Mouse (Mus musculus): ENCODE measurements at regions not wholly inside any gene's neighbourhood (a gene's known extent, or its start where the extent isn't known, plus 50 kb on each side); places are given as distances from the start of the nearest gene placed in this dataset.
A peak's percentile ranks its signal among the peaks of the same experiment; 100 is the strongest.

DNA sequence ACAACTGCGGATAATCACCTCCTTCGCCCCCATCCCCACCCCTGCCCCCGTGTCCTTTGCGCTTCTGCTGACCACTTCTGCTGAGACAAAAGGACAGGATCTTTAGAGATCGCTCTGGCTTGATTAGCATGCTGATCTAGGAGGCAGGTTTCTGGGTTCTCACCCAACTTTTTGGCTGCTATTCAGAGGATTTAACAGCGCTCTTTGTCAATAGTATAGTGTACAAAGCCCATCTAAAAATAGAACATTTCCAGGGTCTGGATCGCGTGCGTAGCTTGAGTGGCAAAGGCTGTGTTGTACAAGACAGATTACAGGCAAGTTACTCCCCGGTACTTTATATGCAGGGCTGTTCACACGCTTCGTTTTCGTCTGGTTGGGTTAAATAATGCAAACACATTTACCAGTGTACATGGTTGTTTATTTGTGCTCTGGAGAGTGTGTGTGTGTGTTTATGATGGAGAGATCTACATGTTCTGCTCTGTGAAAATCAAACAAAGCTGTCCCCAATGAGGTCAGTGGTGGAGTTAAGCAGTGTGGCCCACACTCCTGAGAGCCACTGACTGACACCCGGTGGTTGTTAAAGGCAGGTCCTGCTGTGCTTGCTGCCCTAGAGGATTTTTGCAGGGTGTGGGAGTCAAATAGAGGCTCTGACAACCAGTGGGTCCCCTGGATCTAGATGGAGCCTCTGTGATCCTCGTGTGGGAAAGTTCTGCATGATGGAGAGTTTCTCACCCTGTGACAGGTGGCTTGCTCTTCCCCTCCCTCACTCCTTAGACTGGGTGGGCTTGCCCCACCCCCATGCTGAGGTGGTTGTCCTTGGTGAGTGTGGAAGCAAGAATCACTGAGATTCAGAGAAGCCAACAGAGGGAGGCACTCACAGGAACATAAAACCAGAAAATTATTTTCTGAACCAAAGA lies 146.5 kb upstream of the Jade1 start:
- DNase-seq (ENCODE audit: low spot score) = peak; percentile 61
- 10% methylated on average over 15 of the region's 15 CpGs for WGBS
- Histone ChIP-seq H3K36me3 (ENCODE audit: insufficient read depth, low read length) (no peaks in the 10 kb centered on the region), H3K27me3 (ENCODE audit: insufficient read depth, low read length) (no peaks in the 10 kb centered on the region), H3K9ac (ENCODE audit: low read depth, low read length) (peak overlapping the region; percentile 46; the same call in 1 of the 2 replicates), H3K4me1 (replicated peaks; ENCODE audit: insufficient read depth, low read length) (no peaks in the 10 kb centered on the region), H3K4me3 (replicated peaks; ENCODE audit: low read depth, low read length) (peak overlapping the region; percentile 23), H3K9me3 (replicated peaks; ENCODE audit: low read length) (no peaks in the 10 kb centered on the region), H3K27ac (peak overlapping the region; percentile 54), H3K4me2 (ENCODE audit: low read length) (peak overlapping the region; percentile 65)
- ATAC-seq (replicated peaks; ENCODE audit: low FRiP score, low read depth) = peak; percentile 62
- TF ChIP-seq CTCF (IDR thresholded peaks at IDR 0.05; ENCODE audit: low read depth) = no peak; the same call in 1 of the 2 replicates

DNA sequence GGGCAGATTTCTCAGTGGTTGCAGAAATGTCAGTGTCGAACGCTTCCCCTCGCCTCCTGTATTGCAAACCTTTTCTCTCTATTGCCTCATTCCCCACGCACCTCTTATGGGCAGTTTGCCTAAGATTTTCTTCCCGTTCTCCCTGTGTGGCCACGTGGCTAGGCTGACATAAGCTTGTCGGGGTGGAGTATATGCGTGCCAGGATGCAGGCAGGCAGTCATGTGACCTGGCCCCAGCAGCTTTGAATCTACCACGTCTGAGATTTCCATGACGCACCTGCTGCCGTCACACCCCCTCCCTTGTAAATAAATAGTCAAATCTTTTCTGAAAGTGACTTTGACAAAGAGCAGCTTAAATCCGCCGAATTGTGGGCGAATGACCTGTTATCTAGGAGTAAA lies 147.1 kb upstream of the Jade1 start:
- peak overlapping the region; percentile 65 for H3K4me2 ChIP-seq (ENCODE audit: low read length)
- TF ChIP-seq CTCF (IDR thresholded peaks at IDR 0.05; ENCODE audit: low read depth) = no peak
- no peaks in the 10 kb centered on the region for H3K9me3 ChIP-seq (replicated peaks; ENCODE audit: low read length)
- H3K4me3 ChIP-seq (replicated peaks; ENCODE audit: low read depth, low read length) = peak overlapping the region; percentile 23
- H3K27ac ChIP-seq = peak overlapping the region; percentile 54
- no peaks in the 10 kb centered on the region for H3K4me1 ChIP-seq (replicated peaks; ENCODE audit: insufficient read depth, low read length)
- no peaks in the 10 kb centered on the region for H3K27me3 ChIP-seq (ENCODE audit: insufficient read depth, low read length)
- no peaks in the 10 kb centered on the region for H3K36me3 ChIP-seq (ENCODE audit: insufficient read depth, low read length)
- peak; percentile 71 for DNase-seq (ENCODE audit: low spot score)
- peak overlapping the region; percentile 46; the same call in 1 of the 2 replicates for H3K9ac ChIP-seq (ENCODE audit: low read depth, low read length)
- ATAC-seq (replicated peaks; ENCODE audit: low FRiP score, low read depth) = peak; percentile 88
- WGBS = 7% methylated on average over 14 of the region's 14 CpGs

DNA sequence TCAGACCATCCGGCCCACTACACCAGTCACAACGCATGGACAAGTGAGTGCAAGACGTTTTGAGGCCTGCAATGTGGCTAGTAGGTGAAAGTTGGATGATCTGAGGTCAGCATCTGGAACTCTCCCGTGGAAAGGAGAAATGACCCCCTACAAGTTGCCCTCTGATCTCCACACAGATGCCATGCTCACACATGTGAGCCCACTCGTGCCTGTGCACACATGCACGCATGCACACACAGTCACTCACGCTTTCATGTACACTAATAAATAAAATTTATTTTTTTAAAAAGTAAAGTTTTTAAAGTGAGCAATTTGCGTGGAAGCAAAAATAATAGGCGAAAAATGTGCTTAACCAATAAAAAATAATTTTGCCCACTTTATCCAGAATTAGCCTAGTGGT lies 147.5 kb upstream of the Jade1 start:
- DNase-seq (ENCODE audit: low spot score) (no peak), ATAC-seq (replicated peaks; ENCODE audit: low FRiP score, low read depth) (no peak)
- no peak overlapping the region for H3K27ac ChIP-seq
- no peaks in the 10 kb centered on the region for H3K9me3 ChIP-seq (replicated peaks; ENCODE audit: low read length)
- no peaks in the 10 kb centered on the region for H3K36me3 ChIP-seq (ENCODE audit: insufficient read depth, low read length)
- H3K27me3 ChIP-seq (ENCODE audit: insufficient read depth, low read length) = no peaks in the 10 kb centered on the region
- H3K4me2 ChIP-seq (ENCODE audit: low read length) = peak overlapping the region; percentile 65
- no peak overlapping the region for H3K9ac ChIP-seq (ENCODE audit: low read depth, low read length)
- H3K4me3 ChIP-seq (replicated peaks; ENCODE audit: low read depth, low read length) = no peak overlapping the region
- H3K4me1 ChIP-seq (replicated peaks; ENCODE audit: insufficient read depth, low read length) = no peaks in the 10 kb centered on the region
- no peak for TF ChIP-seq CTCF (IDR thresholded peaks at IDR 0.05; ENCODE audit: low read depth)
- 83% methylated on average over 9 of the region's 9 CpGs for WGBS

DNA sequence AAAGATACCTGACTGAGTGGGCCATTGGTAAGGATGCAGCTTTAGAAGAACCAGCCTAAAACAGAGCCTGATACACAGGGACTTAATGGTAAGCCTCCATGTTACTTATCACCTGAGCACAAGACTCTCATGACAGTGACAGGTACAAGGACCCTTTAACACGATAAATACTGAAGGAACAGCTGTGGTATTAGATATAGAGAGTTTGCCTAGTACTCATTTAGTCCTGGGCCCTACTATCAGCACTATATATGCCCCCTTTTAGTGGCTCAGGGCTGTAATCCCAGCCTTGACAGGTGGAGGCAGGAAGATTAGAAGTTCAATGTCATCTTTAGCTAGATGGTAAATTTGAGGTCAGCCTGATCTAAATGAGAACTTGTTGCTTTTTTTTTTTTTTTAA lies 148.0 kb upstream of the Jade1 start:
- no peaks in the 10 kb centered on the region for H3K36me3 ChIP-seq (ENCODE audit: insufficient read depth, low read length)
- DNase-seq (ENCODE audit: low spot score) (no peak), ATAC-seq (replicated peaks; ENCODE audit: low FRiP score, low read depth) (no peak)
- no peak for TF ChIP-seq CTCF (IDR thresholded peaks at IDR 0.05; ENCODE audit: low read depth)
- 83% methylated on average over 1 of the region's 1 CpGs for WGBS
- no peak overlapping the region for H3K9ac ChIP-seq (ENCODE audit: low read depth, low read length)
- no peaks in the 10 kb centered on the region for H3K9me3 ChIP-seq (replicated peaks; ENCODE audit: low read length)
- H3K27ac ChIP-seq = no peak overlapping the region
- H3K27me3 ChIP-seq (ENCODE audit: insufficient read depth, low read length) = no peaks in the 10 kb centered on the region
- no peak overlapping the region for H3K4me3 ChIP-seq (replicated peaks; ENCODE audit: low read depth, low read length)
- H3K4me2 ChIP-seq (ENCODE audit: low read length) = no peak overlapping the region
- H3K4me1 ChIP-seq (replicated peaks; ENCODE audit: insufficient read depth, low read length) = no peaks in the 10 kb centered on the region

DNA sequence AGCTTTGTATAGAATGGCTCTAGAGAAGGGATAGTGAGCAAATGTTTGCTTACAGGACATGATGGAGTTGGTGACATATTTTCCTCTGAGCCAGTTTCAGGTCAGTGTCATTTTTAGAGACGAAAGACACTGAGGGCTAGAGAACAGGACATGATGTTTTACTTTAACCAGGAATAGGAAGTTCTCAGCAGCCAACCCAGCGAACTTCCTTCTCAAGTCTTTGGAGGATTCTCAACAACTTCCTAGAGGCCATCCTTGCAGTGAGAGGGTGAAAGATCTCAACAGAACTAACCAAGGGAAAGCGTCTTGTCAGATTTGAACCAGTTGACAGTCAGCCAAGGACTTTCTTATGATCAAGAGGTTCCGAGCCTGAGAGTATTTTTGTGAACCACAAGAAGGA lies 153.7 kb upstream of the Jade1 start:
- H3K9ac ChIP-seq (ENCODE audit: low read depth, low read length) = no peak overlapping the region
- ATAC-seq (replicated peaks; ENCODE audit: low FRiP score, low read depth) (no peak), DNase-seq (ENCODE audit: low spot score) (no peak)
- no peaks in the 10 kb centered on the region for H3K9me3 ChIP-seq (replicated peaks; ENCODE audit: low read length)
- no peaks in the 10 kb centered on the region for H3K27me3 ChIP-seq (ENCODE audit: insufficient read depth, low read length)
- no peak for TF ChIP-seq CTCF (IDR thresholded peaks at IDR 0.05; ENCODE audit: low read depth)
- WGBS = 86% methylated on average over 4 of the region's 4 CpGs
- H3K27ac ChIP-seq = no peak overlapping the region
- H3K4me3 ChIP-seq (replicated peaks; ENCODE audit: low read depth, low read length) = no peak overlapping the region
- no peaks in the 10 kb centered on the region for H3K36me3 ChIP-seq (ENCODE audit: insufficient read depth, low read length)
- H3K4me1 ChIP-seq (replicated peaks; ENCODE audit: insufficient read depth, low read length) = no peaks in the 10 kb centered on the region
- no peak overlapping the region for H3K4me2 ChIP-seq (ENCODE audit: low read length)

DNA sequence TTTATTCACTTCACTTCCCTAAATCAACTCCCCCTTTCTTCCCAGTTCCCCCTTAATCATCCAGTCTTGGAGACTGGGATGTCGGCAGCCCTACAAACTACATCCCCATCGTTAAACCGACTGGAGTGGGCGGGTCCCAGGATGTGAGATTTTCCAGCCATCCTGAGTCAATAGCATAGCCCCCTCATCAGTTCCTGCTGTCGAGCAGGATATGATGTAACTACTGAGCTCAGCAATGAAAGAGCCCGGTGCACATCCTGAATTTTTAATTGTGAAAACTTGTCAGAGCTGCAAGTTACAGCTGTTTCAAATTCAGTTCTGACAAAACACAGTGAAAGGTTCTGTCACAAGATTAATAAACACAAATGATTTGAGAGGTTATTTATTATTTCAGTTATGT lies 165.7 kb upstream of the Jade1 start:
- Histone ChIP-seq H3K27ac (no peak overlapping the region), H3K36me3 (ENCODE audit: insufficient read depth, low read length) (no peaks in the 10 kb centered on the region), H3K4me1 (replicated peaks; ENCODE audit: insufficient read depth, low read length) (no peaks in the 10 kb centered on the region; the same call in 1 of the 2 replicates), H3K27me3 (ENCODE audit: insufficient read depth, low read length) (no peaks in the 10 kb centered on the region), H3K4me3 (replicated peaks; ENCODE audit: low read depth, low read length) (no peak overlapping the region), H3K9ac (ENCODE audit: low read depth, low read length) (no peak overlapping the region), H3K4me2 (ENCODE audit: low read length) (no peak overlapping the region), H3K9me3 (replicated peaks; ENCODE audit: low read length) (no peaks in the 10 kb centered on the region)
- no peak for ATAC-seq (replicated peaks; ENCODE audit: low FRiP score, low read depth)
- peak; percentile 60 for DNase-seq (ENCODE audit: low spot score)
- WGBS = 30% methylated on average over 6 of the region's 6 CpGs
- TF ChIP-seq CTCF (IDR thresholded peaks at IDR 0.05; ENCODE audit: low read depth) = no peak
